Mouse (Mus musculus): ENCODE results near the gene Rfwd3.
"Not testable (repeated sequence)": the region's sequence is repeated elsewhere in the genome, so short reads cannot be mapped to it uniquely, and the experiment has no call there.

The Rfwd3 gene

GRCm38 (mm10) chr8:111299821-111300568 is at the start of gene Rfwd3:
Rfwd3 (minus strand) TSS chr8:111300222.
- peak; percentile 87 for DNase-seq (ENCODE audit: low spot score)

DNA sequence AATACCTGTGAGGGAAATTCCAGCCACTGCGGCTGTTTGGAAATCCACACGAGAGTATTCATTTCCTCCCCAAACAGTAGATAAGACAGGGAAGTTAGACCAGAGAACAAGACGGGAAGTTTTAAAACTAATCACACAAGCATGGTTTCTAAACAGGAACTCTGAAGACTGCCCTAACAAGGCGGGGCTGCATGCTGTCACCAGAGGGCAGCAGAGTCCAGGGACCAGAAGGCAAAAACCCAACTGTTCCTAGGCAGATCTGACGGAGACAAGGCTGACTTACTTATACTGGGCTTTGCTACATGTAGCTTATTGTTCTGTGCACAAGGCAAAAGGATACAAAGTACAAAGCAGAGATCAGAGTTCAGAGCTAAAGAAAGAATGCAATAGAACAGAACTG is 43.2 kb upstream of the Rfwd3 start:
- peak; percentile 82 for DNase-seq (ENCODE audit: low spot score)

- no peak for DNase-seq (ENCODE audit: low spot score)
These were observed 40.2 kb upstream of the Rfwd3 start for GRCm38 (mm10) chr8:111340186-111340585.

DNA sequence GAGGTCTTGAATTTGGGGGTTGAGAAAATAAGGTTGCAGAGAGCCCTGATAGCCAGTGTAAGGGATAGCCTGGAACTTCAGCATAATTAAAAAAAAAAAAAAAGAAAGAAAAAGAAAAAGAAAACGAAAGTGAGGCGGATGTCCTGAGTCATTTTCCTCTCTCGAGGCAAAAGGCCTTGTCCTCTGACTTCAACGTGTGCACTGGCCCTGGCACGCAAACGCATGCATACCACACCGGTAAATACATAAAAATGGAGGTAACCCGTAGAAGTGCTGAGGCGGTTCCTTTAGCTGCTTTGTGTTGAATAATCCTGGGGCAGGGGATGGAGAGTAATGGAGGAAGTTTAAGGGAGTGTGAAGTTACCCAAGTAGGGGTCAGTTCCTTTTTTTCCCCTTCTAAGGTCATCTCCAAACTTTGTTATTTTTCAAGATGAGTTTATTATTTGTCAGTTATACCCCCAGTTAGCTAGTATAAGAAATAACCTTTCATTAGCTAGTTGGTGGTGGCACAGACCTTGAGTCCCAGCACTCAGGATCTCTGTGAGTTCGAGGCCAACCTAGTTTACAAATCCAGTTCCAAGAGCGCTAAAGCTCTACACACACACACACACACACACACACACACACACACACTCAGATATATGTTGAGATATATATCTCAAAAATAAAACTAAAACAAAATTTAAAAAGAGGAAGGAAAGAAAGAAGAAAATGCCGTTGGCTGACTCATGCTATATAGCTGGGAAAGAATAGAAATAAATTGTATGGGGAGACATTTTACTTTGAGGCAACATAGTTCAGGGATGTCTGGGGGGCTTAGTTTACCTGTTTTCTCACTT is 38.6 kb upstream of the Rfwd3 start:
- DNase-seq (ENCODE audit: low spot score), result no peak

DNA sequence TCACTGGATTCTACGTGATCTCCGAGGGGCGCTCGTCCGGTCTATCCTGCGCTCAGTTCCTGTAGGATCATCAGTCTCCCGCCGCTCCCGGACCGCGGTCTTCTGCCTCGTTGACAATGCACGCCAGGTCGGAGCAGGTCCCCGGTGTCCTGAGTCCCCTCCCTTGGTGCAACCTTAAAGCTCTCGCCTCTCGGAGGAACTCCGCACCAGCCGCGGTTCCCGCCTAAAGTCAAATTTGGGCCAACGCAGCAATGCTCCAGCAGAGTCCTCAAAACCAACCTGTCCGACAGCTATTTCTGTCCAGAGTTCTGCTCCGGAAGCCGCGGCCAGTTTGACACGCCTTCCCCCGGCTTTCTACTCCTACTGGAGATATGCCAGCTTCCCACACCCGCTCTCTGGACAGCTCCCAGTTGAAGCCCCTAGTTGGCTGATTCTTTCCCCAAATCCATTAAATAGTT is 37.9 kb upstream of the Rfwd3 start, which contains the start of gene Mlkl:
Mlkl (minus strand) TSS at position 288 of the 458 bp plus-strand sequence.
- DNase-seq (ENCODE audit: low spot score), result peak; percentile 62

DNA sequence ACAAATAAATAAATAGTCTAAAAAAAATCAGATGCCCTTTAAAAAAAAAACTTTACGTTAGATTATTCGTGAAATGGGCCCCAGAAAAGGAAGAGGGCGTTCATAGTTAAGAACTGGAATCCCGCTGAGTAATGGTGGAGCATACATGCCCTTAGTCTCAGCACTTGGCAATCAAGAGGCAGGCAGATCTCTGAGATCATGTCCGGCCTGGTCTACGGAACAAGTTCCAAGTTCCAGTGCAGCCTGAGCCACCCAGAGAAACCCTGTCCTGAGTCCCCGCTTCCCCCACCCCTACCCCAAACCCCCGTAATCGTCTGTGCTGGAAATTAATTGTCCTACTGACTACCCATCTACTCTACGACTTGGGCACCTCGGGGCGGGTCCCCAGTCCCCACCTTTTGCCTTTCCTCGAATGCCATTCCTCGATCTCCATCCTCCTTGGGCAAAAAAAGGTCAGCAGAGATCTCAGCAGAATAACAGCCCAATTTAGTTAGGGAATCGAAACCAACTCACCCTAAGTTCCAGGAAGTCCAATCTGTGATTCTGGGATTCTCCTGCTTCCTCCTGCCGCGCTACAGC is 37.4 kb upstream of the Rfwd3 start:
- no peak for DNase-seq (ENCODE audit: low spot score)

DNA sequence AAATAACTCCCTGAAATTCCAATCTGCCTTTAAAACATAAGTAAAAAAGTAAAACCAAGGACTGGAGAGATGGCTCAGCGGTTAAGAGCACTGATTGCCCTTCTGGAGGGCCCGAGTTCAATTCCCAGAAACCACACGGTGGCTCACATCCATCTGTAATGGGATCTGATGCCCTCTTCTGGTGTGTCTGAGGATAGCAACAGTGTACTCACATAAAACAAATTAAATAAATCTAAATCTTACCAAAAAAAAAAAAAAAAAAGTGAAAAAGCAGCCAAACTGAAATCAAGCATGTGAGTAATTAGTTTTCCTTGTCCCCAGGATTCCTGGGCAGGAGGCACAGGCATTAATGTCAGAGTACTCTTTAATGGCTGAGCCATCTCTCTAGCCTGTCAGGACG is 36.7 kb upstream of the Rfwd3 start:
- no peak for DNase-seq (ENCODE audit: low spot score)

DNA sequence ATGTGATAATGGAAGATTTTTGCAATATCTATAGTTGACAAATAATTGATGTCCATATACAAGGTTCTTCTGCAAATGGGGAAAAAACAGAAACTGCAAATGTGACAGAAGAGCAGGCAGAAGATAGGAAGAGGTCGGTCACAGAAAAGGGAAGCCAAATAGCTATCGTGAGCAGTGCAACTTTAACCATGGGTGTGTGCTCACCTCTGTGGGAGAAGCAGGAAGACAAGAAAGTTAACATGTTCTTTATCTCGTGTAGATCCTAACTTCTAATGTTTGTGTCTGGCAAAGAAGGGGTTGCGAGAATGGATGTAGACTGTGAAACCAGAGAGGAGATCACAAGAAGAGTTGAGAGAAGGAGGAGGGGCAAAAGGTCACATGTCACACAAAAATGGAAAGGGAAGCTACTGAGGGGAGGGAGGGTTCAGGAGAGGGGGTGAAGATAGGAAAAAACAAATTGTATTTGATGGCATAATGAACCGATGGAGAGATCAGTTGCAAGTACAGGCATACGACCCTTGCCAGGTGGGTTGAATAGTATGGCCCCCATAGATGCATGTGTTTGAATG is 25.3 kb upstream of the Rfwd3 start:
- no peak for DNase-seq (ENCODE audit: low spot score)

GRCm38 (mm10) chr8:111314729-111315128 is 14.7 kb upstream of the Rfwd3 start:
- no peak for DNase-seq (ENCODE audit: low spot score)

GRCm38 (mm10) chr8:111313961-111314360 is 13.9 kb upstream of the Rfwd3 start:
- not testable (repeated sequence) for DNase-seq (ENCODE audit: low spot score)

- no peak for DNase-seq (ENCODE audit: low spot score)
These were observed 12.7 kb upstream of the Rfwd3 start for GRCm38 (mm10) chr8:111312758-111313162.

DNA sequence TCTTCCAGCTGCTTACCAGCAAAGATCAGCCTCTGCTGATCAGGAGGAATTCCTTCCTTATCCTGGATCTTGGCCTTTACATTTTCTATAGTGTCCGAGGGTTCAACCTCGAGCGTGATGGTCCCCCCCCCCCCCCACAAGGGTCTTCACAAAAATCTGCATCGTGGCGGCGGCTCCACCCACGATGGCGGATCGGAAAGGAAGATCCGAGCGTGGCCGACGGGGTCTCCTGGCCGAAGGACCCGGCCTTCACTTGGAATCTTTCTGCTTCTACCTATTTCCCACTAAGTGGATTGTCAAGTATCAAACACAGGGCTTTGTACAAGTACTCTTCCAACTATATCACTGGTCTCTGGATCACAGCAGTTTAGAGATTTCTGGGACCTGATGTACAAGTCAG is 10.0 kb upstream of the Rfwd3 start:
- not testable (repeated sequence) for DNase-seq (ENCODE audit: low spot score)

DNA sequence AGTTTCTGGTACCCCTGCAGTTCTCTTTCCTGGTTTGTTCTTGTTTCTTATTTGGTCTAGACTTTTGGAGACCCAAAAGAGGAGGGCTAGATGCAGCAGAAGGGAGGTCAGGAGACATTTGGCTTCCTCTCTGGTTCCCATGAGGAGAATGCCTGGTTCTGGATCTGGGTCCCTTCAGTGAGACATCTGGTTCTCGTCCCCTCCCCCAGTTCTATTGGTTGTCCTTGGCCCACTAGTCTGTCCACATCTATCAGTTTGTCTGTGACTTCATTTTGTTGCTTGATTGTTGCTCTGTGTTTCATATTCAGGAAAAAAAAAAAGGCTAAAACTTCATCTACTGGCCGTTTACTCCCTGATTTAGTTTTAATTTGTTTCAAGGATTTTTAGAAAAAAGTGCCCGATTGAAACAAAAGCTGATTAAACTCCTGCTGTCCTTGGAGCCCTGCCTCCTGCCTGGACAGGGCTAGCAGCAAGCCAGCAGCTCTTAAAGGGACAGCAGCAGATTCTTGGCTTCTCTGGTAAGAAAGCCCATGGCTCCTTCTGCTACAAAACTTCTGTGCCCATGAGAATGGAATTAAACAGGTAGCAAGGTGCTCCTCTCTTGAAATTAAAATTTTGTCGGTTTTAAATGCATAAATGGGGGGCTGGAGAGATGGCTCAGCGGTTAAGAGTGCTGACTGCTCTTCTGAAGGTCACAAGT is 5.2 kb upstream of the Rfwd3 start:
- no peak for DNase-seq (ENCODE audit: low spot score)

DNA sequence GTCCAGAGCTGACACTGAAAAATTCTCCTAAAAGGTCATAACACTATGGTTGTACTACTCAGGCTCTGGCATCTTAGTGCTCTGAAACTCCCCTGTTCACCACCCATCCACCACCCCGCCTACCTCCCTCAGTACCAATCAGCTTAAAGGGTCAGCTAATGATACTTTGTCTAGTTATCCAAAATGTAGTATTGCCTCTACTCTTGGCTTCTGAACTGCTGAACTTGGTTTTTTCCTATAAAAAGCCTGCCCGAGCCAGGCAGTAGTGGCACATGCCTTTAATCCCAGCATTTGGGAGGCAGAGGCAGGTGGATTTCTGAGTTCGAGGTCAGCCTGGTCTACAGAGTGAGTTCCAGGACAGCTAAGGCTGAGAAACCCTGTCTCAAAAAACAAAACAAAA is 4.3 kb upstream of the Rfwd3 start:
- DNase-seq (ENCODE audit: low spot score), result no peak

- DNase-seq (ENCODE audit: low spot score), result not testable (repeated sequence)
These were observed 3.2 kb upstream of the Rfwd3 start for GRCm38 (mm10) chr8:111303076-111303803.

GRCm38 (mm10) chr8:111300597-111301546 is 850 bp upstream of the Rfwd3 start:
- DNase-seq (ENCODE audit: low spot score), result no peak

DNA sequence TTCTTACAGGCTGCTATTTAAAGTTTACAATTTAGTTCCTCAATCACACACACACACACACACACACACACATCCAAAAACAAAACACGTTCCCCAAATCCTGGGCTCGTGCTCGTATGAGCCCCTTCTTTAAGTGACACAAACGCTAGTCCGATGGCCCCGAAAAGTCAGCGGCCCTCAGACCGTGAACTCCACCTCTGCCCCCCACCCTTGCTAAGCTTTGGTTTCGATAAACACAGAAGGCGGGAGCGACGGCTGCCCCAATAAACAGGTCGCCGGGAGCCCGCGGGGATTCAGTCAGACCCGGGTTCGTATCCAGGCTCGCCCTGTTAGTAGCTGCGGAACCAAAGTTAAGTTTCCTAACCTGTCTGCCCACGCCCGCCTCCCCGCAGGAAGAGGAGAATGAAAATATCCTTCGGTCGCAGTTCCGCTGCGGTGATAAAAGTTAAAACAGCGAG is 630 bp downstream of the Rfwd3 start:
- DNase-seq (ENCODE audit: low spot score), result peak; percentile 37

DNA sequence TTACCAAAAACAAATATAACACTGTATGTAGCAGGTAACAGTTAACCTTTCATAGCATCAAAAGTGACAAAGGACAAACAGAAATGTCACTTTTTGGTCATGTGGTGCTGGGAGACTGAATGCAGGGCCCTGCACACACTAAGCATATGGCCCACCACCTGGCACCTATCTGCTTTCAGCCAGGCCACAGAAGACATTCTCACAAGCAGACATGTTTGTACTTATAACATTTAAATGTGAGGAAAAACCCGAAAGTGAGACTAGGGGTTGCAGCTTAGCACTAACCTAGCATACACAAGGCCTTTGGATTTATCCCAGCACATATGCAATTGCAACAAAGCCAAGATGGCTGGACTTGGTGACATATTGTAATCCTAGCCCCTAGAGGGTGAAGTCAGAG is 2.0 kb downstream of the Rfwd3 start:
- DNase-seq (ENCODE audit: low spot score), result no peak

- DNase-seq (ENCODE audit: low spot score), result no peak
These were observed 8.3 kb downstream of the Rfwd3 start for GRCm38 (mm10) chr8:111291733-111292132.

DNA sequence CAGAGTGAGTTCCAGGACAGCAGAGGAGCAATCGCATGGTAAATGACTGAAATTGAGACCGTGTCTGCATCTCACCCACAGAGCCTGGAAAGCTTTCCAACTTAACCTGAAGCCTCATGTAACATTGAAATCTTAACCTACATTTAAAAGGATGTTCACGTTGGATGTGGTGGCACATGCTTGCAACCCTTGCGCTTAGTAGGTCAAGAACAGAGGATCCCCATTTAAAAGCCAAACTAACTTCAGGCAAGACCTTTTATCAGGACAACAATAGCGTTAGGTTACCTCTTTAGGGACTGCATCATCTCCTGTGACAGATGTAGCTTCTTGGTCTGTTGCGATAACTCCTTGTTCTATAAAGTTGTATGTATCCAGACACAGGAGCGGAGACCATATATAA is 9.4 kb downstream of the Rfwd3 start:
- no peak for DNase-seq (ENCODE audit: low spot score)
